Mouse (Mus musculus) forebrain, embryonic 13.5 days (tissue): ENCODE results near the gene Pmpca. TPM values are rescaled to one million over a fixed set of nuclear protein-coding genes. Genes with fewer than 3 reads are reported as not detected.
A peak's percentile ranks its signal among the peaks of the same experiment; 100 is the strongest.

Source experiments
- ATAC-seq: fragments of 200-750 bp; cut with Nextera tagmentation; 2 replicates; pipeline ENCODE4 v1.8.0; 2017
- H3K27ac ChIP-seq: fragments of 300-500 bp; sonication (generic); 2 replicates; pipeline ENCODE4 v1.5.1; 2015; ENCODE audit warnings: inconsistent platforms, mild to moderate bottlenecking, moderate library complexity
- H3K27me3 ChIP-seq: fragments of 300-500 bp; sonication (generic); 2 replicates; pipeline ENCODE4 v1.6.1; 2015; ENCODE audit warnings: mild to moderate bottlenecking, inconsistent platforms
- H3K36me3 ChIP-seq: fragments of 300-500 bp; sonication (generic); 2 replicates; pipeline ENCODE4 v1.6.1; 2015; ENCODE audit warnings: mild to moderate bottlenecking, inconsistent platforms; ENCODE audit not compliant: poor library complexity, severe bottlenecking
- H3K4me1 ChIP-seq: fragments of 300-500 bp; sonication (generic); 2 replicates; pipeline ENCODE4 v1.6.1; 2015; ENCODE audit warnings: inconsistent platforms
- H3K4me2 ChIP-seq: fragments of 300-500 bp; sonication (generic); 2 replicates; pipeline ENCODE4 v1.6.1; 2015; ENCODE audit warnings: inconsistent platforms, mild to moderate bottlenecking, moderate library complexity
- H3K4me3 ChIP-seq: fragments of 300-500 bp; sonication (generic); 2 replicates; pipeline ENCODE4 v1.5.1; 2015; ENCODE audit warnings: mild to moderate bottlenecking, inconsistent platforms
- H3K9ac ChIP-seq: fragments of 300-500 bp; sonication (generic); 2 replicates; pipeline ENCODE4 v1.6.1; 2015; ENCODE audit warnings: mild to moderate bottlenecking, inconsistent platforms
- H3K9me3 ChIP-seq: fragments of 300-500 bp; sonication (generic); replicated peaks from 2 replicates; pipeline ENCODE4 v1.6.1; 2016; ENCODE audit warnings: inconsistent platforms
- WGBS: fragments of 180-500 bp; shearing (Covaris S2); methylation state at CpG from one replicate; pipeline ENCODE4 v1.1.7; 2015; 5-methylcytosine and 5-hydroxymethylcytosine counted together
- polyA plus RNA-seq: library from polyadenylated mRNA; unstranded; fragments of >200 nt; fragmentation: Nextera tagmentation; extraction: Ambion mirVana; gene quantifications from 2 replicates; pipeline ENCODE4 v1.2.1, GENCODE M21; 2015

Pmpca gene
- polyA plus RNA-seq, 1 experiment from 2014 or later = 103 TPM

DNA sequence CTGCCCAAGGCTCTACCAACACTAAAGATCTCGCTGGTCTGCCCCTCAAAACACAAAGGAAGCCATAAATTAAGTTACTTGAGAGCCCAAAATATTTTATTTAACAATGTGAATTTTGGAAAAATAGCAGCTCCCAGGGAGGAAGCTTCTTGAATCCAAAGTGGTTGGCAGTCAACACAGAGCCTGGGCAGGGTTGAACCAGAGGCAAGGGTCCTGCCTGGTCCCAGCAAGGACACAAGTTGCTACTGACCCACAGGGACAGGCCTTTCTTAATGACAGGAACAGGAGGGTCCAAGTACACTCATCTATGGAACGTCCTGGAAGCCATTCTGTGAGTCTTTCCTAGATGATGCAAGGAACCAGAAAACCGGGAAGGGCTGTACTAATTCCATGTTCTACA lies 20.2 kb downstream of the Pmpca start:
- peak overlapping the region; percentile 94 for H3K9ac ChIP-seq
- WGBS = 62% methylated on average over 3 of the region's 3 CpGs

DNA sequence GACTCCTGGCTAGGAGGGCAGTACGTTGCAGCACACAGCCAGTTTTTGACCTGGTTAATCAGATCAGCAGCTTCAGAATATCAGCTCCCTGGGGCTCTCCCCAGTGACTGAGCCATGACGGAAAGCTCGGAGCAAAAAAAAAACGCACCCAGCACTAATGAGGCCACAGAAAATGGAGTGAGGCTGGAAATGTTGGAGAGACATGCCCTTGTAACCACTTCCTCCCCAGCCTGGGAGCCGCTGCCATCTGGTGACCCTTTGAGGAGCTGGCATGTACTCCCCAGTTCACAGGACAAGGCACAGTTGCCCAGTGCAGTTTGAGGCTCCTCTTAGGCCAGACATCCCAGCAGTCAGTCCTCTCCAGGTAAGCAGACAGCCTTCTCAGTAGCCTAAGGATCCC lies 21.0 kb downstream of the Pmpca start:
- no peaks in the 10 kb centered on the region for H3K27me3 ChIP-seq
- no peak overlapping the region for H3K4me2 ChIP-seq
- H3K9me3 ChIP-seq = no peaks in the 10 kb centered on the region
- ATAC-seq = no peak
- 71% methylated on average over 5 of the region's 5 CpGs for WGBS
- H3K9ac ChIP-seq = no peak overlapping the region
- H3K4me1 ChIP-seq = peaks cover 39% of the 10 kb centered on the region
- H3K27ac ChIP-seq = no peak overlapping the region
- H3K4me3 ChIP-seq = no peak overlapping the region
- H3K36me3 ChIP-seq = peaks cover 61% of the 10 kb centered on the region

More for the DNA sequence above, 20.2 kb downstream of the Pmpca start:
- H3K4me2 ChIP-seq = peak overlapping the region; percentile 91
- peaks cover 54% of the 10 kb centered on the region for H3K36me3 ChIP-seq
- no peaks in the 10 kb centered on the region for H3K9me3 ChIP-seq
- H3K4me3 ChIP-seq = peak overlapping the region; percentile 93
- H3K4me1 ChIP-seq = peaks cover 41% of the 10 kb centered on the region
- H3K27ac ChIP-seq = no peak overlapping the region
- peak; percentile 25; the same call in 1 of the 2 replicates for ATAC-seq
- H3K27me3 ChIP-seq = no peaks in the 10 kb centered on the region

DNA sequence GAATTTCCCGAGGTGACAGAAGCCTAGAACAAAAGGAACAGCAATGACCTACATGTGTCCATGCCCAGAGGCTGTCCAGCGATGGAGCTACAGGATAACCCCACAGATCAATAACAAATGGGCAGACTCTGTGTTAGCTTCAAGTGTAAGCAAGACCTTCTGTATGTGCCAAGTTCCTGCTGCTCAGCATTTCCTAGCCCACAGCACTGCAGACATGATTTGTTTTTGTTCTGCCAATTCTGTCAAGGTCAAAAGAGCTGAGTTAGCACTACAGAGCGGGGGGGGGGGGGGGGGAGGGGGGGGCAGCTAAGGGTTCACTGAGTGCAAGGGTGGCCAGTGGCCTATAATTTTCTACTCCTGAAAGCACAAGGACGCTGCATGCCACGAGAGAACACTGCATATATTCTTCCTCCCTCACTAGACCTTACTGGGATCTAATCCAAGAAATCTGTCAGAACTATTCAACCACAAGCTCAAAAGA lies 21.8 kb downstream of the Pmpca start:
- no peak for ATAC-seq
- Histone ChIP-seq H3K4me2 (no peak overlapping the region), H3K27me3 (no peaks in the 10 kb centered on the region), H3K27ac (no peak overlapping the region), H3K9me3 (no peaks in the 10 kb centered on the region), H3K36me3 (peaks cover 68% of the 10 kb centered on the region), H3K4me1 (peaks cover 30% of the 10 kb centered on the region), H3K9ac (no peak overlapping the region), H3K4me3 (no peak overlapping the region)
- WGBS = 75% methylated on average over 4 of the region's 5 CpGs

- no peaks in the 10 kb centered on the region for H3K4me1 ChIP-seq
- H3K4me3 ChIP-seq = no peak overlapping the region
- H3K27ac ChIP-seq = no peak overlapping the region
- H3K9ac ChIP-seq = no peak overlapping the region
- no peaks in the 10 kb centered on the region for H3K27me3 ChIP-seq
- H3K9me3 ChIP-seq = no peaks in the 10 kb centered on the region
- H3K4me2 ChIP-seq = no peak overlapping the region
- ATAC-seq = no peak
- peaks cover 94% of the 10 kb centered on the region for H3K36me3 ChIP-seq
These were observed 27.9 kb downstream of the Pmpca start for GRCm38 (mm10) chr2:26417066-26417465.

- no peak for ATAC-seq
- H3K4me2 ChIP-seq = no peak overlapping the region
- no peaks in the 10 kb centered on the region for H3K4me1 ChIP-seq
- H3K4me3 ChIP-seq = no peak overlapping the region
- no peaks in the 10 kb centered on the region for H3K9me3 ChIP-seq
- WGBS = 85% methylated on average over 1 of the region's 1 CpGs
- peaks cover 96% of the 10 kb centered on the region for H3K36me3 ChIP-seq
- no peak overlapping the region for H3K9ac ChIP-seq
- H3K27me3 ChIP-seq = no peaks in the 10 kb centered on the region
- H3K27ac ChIP-seq = no peak overlapping the region
These were observed 29.0 kb downstream of the Pmpca start for GRCm38 (mm10) chr2:26418120-26418519.

DNA sequence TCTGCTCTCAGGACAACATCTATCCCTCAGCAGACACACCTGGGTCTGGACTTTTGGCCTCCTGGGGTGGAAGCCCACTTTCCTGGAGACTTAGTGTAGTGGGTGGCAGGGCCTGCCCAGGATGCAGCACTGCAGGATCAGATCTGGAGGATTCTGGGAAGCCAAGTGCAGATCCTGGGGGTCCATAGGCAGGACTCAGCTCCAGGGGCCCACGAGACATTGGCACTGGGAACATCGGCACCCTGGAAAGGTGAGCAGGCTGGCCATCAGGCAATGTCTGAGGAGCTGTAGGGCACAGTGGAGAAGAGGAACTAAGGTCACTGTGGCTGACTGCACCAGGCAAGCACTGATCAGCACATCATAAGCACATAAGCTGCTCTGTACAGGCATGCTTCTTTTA lies 32.8 kb downstream of the Pmpca start:
- H3K4me1 ChIP-seq = no peaks in the 10 kb centered on the region
- no peaks in the 10 kb centered on the region for H3K27me3 ChIP-seq
- 95% methylated on average over 2 of the region's 2 CpGs for WGBS
- H3K27ac ChIP-seq = no peak overlapping the region
- H3K9me3 ChIP-seq = no peaks in the 10 kb centered on the region
- no peak overlapping the region for H3K9ac ChIP-seq
- H3K4me3 ChIP-seq = no peak overlapping the region
- ATAC-seq = no peak
- peaks cover 94% of the 10 kb centered on the region for H3K36me3 ChIP-seq
- no peak overlapping the region for H3K4me2 ChIP-seq

- peaks cover 94% of the 10 kb centered on the region for H3K36me3 ChIP-seq
These were observed 33.9 kb downstream of the Pmpca start for GRCm38 (mm10) chr2:26423086-26423485.

GRCm38 (mm10) chr2:26424541-26424940 lies 35.4 kb downstream of the Pmpca start:
- no peaks in the 10 kb centered on the region for H3K4me1 ChIP-seq
- no peak overlapping the region for H3K9ac ChIP-seq
- H3K27ac ChIP-seq = no peak overlapping the region
- ATAC-seq = no peak
- no peaks in the 10 kb centered on the region for H3K27me3 ChIP-seq
- 96% methylated on average over 2 of the region's 2 CpGs for WGBS
- peaks cover 99% of the 10 kb centered on the region for H3K36me3 ChIP-seq
- H3K9me3 ChIP-seq = no peaks in the 10 kb centered on the region
- no peak overlapping the region for H3K4me3 ChIP-seq
- H3K4me2 ChIP-seq = no peak overlapping the region

More at GRCm38 (mm10) chr2:26423086-26423485, 33.9 kb downstream of the Pmpca start:
- no peak for ATAC-seq
- H3K4me2 ChIP-seq = no peak overlapping the region
- H3K27ac ChIP-seq = no peak overlapping the region
- no peaks in the 10 kb centered on the region for H3K4me1 ChIP-seq
- 85% methylated on average over 1 of the region's 1 CpGs for WGBS
- no peak overlapping the region for H3K9ac ChIP-seq
- no peak overlapping the region for H3K4me3 ChIP-seq
- H3K27me3 ChIP-seq = no peaks in the 10 kb centered on the region
- no peaks in the 10 kb centered on the region for H3K9me3 ChIP-seq

GRCm38 (mm10) chr2:26429851-26430250 lies 40.7 kb downstream of the Pmpca start:
- no peaks in the 10 kb centered on the region for H3K27me3 ChIP-seq
- peaks cover 98% of the 10 kb centered on the region for H3K36me3 ChIP-seq
- ATAC-seq = no peak
- H3K4me2 ChIP-seq = no peak overlapping the region
- H3K4me1 ChIP-seq = no peaks in the 10 kb centered on the region
- H3K4me3 ChIP-seq = no peak overlapping the region
- H3K9me3 ChIP-seq = no peaks in the 10 kb centered on the region
- no peak overlapping the region for H3K27ac ChIP-seq
- WGBS = 91% methylated on average over 5 of the region's 5 CpGs
- no peak overlapping the region for H3K9ac ChIP-seq

GRCm38 (mm10) chr2:26434791-26435572 lies 45.8 kb downstream of the Pmpca start:
- 95% methylated on average over 7 of the region's 7 CpGs for WGBS
- H3K4me2 ChIP-seq = no peak overlapping the region
- no peak overlapping the region for H3K4me3 ChIP-seq
- no peaks in the 10 kb centered on the region for H3K27me3 ChIP-seq
- H3K36me3 ChIP-seq = peaks cover 90% of the 10 kb centered on the region
- H3K9ac ChIP-seq = no peak overlapping the region
- no peaks in the 10 kb centered on the region for H3K9me3 ChIP-seq
- H3K27ac ChIP-seq = no peak overlapping the region
- ATAC-seq = no peak
- peaks cover 16% of the 10 kb centered on the region for H3K4me1 ChIP-seq

- ATAC-seq = no peak
- 82% methylated on average over 4 of the region's 4 CpGs for WGBS
- H3K27ac ChIP-seq = no peak overlapping the region
- H3K4me2 ChIP-seq = no peak overlapping the region
- H3K27me3 ChIP-seq = no peaks in the 10 kb centered on the region
- no peaks in the 10 kb centered on the region for H3K9me3 ChIP-seq
- peaks cover 88% of the 10 kb centered on the region for H3K36me3 ChIP-seq
- peaks cover 18% of the 10 kb centered on the region for H3K4me1 ChIP-seq
- H3K9ac ChIP-seq = peak overlapping the region; percentile 44; the same call in 1 of the 2 replicates
- H3K4me3 ChIP-seq = no peak overlapping the region
These were observed 48.1 kb downstream of the Pmpca start for GRCm38 (mm10) chr2:26437221-26437620.

DNA sequence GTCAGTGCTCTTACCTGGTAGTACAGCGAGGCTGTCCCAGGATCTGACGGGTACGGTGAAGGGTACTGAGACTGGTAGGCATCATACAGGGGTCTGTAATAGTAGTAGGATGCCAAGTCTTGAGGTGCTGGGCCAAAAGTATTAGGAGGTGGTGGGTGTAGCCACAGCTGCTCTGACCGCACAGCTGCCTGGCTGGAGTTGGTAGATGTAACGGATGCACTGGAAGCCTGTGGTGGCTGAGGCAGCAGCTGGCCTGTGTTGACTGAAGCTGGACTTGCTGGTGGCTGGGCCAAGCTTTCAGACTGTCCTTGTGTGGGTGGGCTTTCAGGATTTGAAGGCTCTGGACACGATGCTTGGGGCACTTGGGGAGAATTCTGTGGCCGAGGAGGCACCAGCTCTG lies 49.2 kb downstream of the Pmpca start:
- no peaks in the 10 kb centered on the region for H3K9me3 ChIP-seq
- no peaks in the 10 kb centered on the region for H3K27me3 ChIP-seq
- 0 out of 2 replicates have a peak overlapping the region, but pooled peaks have one; percentile 7 for H3K9ac ChIP-seq
- H3K27ac ChIP-seq = no peak overlapping the region
- 91% methylated on average over 7 of the region's 7 CpGs for WGBS
- H3K4me1 ChIP-seq = peaks cover 29% of the 10 kb centered on the region
- H3K4me3 ChIP-seq = no peak overlapping the region
- H3K36me3 ChIP-seq = peaks cover 77% of the 10 kb centered on the region
- H3K4me2 ChIP-seq = no peak overlapping the region
- no peak for ATAC-seq

- Histone ChIP-seq H3K4me3 (no peak overlapping the region), H3K4me2 (no peak overlapping the region), H3K9ac (no peak overlapping the region), H3K36me3 (peaks cover 64% of the 10 kb centered on the region), H3K27me3 (no peaks in the 10 kb centered on the region), H3K9me3 (no peaks in the 10 kb centered on the region), H3K27ac (no peak overlapping the region), H3K4me1 (peaks cover 41% of the 10 kb centered on the region)
- WGBS = 94% methylated on average over 6 of the region's 6 CpGs
- no peak for ATAC-seq
These were observed 50.5 kb downstream of the Pmpca start for GRCm38 (mm10) chr2:26439671-26440070.
